Mouse (Mus musculus) myocyte (in vitro differentiated cells): ENCODE data around the gene Abhd12. TPM values are rescaled to one million over a fixed set of nuclear protein-coding genes. Genes with fewer than 3 reads are reported as not detected.
A peak's percentile ranks its signal among the peaks of the same experiment; 100 is the strongest.
"Not testable (repeated sequence)": the region's sequence is repeated elsewhere in the genome, so short reads cannot be mapped to it uniquely, and the experiment has no call there.

ENCODE experiments used
- H3K27me3 ChIP-seq: one replicate; pipeline ENCODE4 v1.6.1; 2011; ENCODE audit not compliant: control insufficient read depth, insufficient read depth, insufficient read length
- H3K36me3 ChIP-seq: one replicate; pipeline ENCODE4 v1.6.1; 2011; ENCODE audit not compliant: control insufficient read depth, insufficient read depth
- H3K4me2 ChIP-seq: one replicate; pipeline ENCODE4 v1.6.1; 2011; ENCODE audit warnings: low read depth, control low read depth
- H3K4me3 ChIP-seq: one replicate; pipeline ENCODE4 v1.5.1; 2011; ENCODE audit warnings: mild to moderate bottlenecking, control low read depth, moderate library complexity
- H3K79me2 ChIP-seq: one replicate; pipeline ENCODE4 v1.6.1; 2011; ENCODE audit not compliant: control insufficient read depth, insufficient read depth
- H3ac ChIP-seq: one replicate; pipeline ENCODE4 v1.6.1; 2011; ENCODE audit not compliant: control insufficient read depth, insufficient read length
- CEBPB ChIP-seq: IDR thresholded peaks from 2 replicates; pipeline ENCODE4 v1.6.1; 2011; ENCODE audit warnings: mild to moderate bottlenecking, moderate library complexity; ENCODE audit not compliant: poor library complexity, insufficient read depth, severe bottlenecking
- E2F4 ChIP-seq: IDR thresholded peaks from one replicate; pipeline ENCODE4 v1.6.1; 2011; ENCODE audit warnings: mild to moderate bottlenecking, control low read depth, moderate library complexity; ENCODE audit not compliant: insufficient read depth
- MAX ChIP-seq: IDR thresholded peaks from one replicate; pipeline ENCODE4 v1.6.1; 2011; ENCODE audit warnings: low read depth, mild to moderate bottlenecking, control low read depth
- MYOD1 ChIP-seq, 3 experiments: IDR thresholded peaks; one replicate each; pipeline ENCODE4 v1.6.1; 2011; ENCODE audit warnings: control low read depth in 2 of 3, low read depth in 2 of 3, mild to moderate bottlenecking in 2 of 3, moderate library complexity in 1 of 3; ENCODE audit not compliant: insufficient read length in 2 of 3, control insufficient read depth in 1 of 3
- MYOG ChIP-seq, 3 experiments: IDR thresholded peaks; one replicate each; pipeline ENCODE4 v1.6.1; 2011; ENCODE audit warnings: control low read depth in 2 of 3, low read depth in 2 of 3, mild to moderate bottlenecking in 2 of 3; ENCODE audit not compliant: insufficient read length in 2 of 3, control insufficient read depth in 1 of 3, insufficient read depth in 1 of 3
- POLR2A ChIP-seq: IDR thresholded peaks from one replicate; pipeline ENCODE4 v1.6.1; 2011; ENCODE audit warnings: low read depth, mild to moderate bottlenecking, control low read depth, moderate library complexity; ENCODE audit not compliant: insufficient read length
- POLR2AphosphoS2 ChIP-seq: IDR thresholded peaks from one replicate; pipeline ENCODE4 v1.6.1; 2011; ENCODE audit warnings: low read depth, control low read depth; ENCODE audit not compliant: insufficient read length
- REST ChIP-seq: IDR thresholded peaks from one replicate; pipeline ENCODE4 v1.6.1; 2011; ENCODE audit warnings: mild to moderate bottlenecking, control low read depth, moderate library complexity; ENCODE audit not compliant: insufficient read depth, insufficient read length
- SRF ChIP-seq: IDR thresholded peaks from one replicate; pipeline ENCODE4 v1.6.1; 2011; ENCODE audit warnings: low read depth; ENCODE audit not compliant: control insufficient read depth, insufficient read length
- TCF12 ChIP-seq: IDR thresholded peaks from one replicate; pipeline ENCODE4 v1.6.1; 2011; ENCODE audit warnings: mild to moderate bottlenecking, control low read depth; ENCODE audit not compliant: poor library complexity, insufficient read depth, severe bottlenecking
- TCF3 ChIP-seq: IDR thresholded peaks from one replicate; pipeline ENCODE4 v1.6.1; 2011; ENCODE audit warnings: low read depth, control low read depth; ENCODE audit not compliant: insufficient read length
- USF1 ChIP-seq: IDR thresholded peaks from one replicate; pipeline ENCODE4 v1.6.1; 2011; ENCODE audit warnings: low read depth, mild to moderate bottlenecking, control low read depth, moderate library complexity
- polyA plus RNA-seq: library from polyadenylated mRNA; unstranded; fragments of >200 nt; fragmentation: generic; extraction: Trizol; gene quantifications from one replicate; pipeline ENCODE4 v1.2.1, GENCODE M21; 2012; ENCODE audit warnings: missing spikeins

The Abhd12 gene
- 50.7 TPM for polyA plus RNA-seq

GRCm38 (mm10) chr2:150904272-150904935 lies at the start of gene Abhd12:
TSS of gene Abhd12 (minus strand) at chr2:150904741.
- H3K36me3 ChIP-seq: no peaks in the 10 kb centered on the region
- peak within 1 kb of the TSS; percentile 93 for H3K4me2 ChIP-seq
- TF ChIP-seq CEBPB (no peak), POLR2A (peak; percentile 95), POLR2AphosphoS2 (peak; percentile 93), USF1 (no peak), MYOD1 (IDR thresholded peaks at IDR 0.05; ENCODE audit: control insufficient read depth in 1 of 3, insufficient read length in 2 of 3, low read depth in 2 of 3) (no peak), TCF3 (no peak), REST (no peak), MYOG (IDR thresholded peaks at IDR 0.05; ENCODE audit: control insufficient read depth in 1 of 3, insufficient read depth in 1 of 3, insufficient read length in 2 of 3, low read depth in 2 of 3) (peak in 1 of 3 experiments; percentile 8), SRF (peak; percentile 51), TCF12 (no peak), MAX (no peak), E2F4 (no peak)
- H3K27me3 ChIP-seq: no peaks in the 10 kb centered on the region
- H3K79me2 ChIP-seq: peaks cover 25% of the 10 kb centered on the region
- peak within 1 kb of the TSS; percentile 84 for H3ac ChIP-seq
- H3K4me3 ChIP-seq: peak within 1 kb of the TSS; percentile 51

GRCm38 (mm10) chr2:150951201-150951600 lies 46.7 kb upstream of the Abhd12 start:
- H3K4me2 ChIP-seq: no peak overlapping the region
- no peak overlapping the region for H3K4me3 ChIP-seq
- no peaks in the 10 kb centered on the region for H3K27me3 ChIP-seq
- H3ac ChIP-seq: no peak overlapping the region
- H3K36me3 ChIP-seq: no peaks in the 10 kb centered on the region
- TF ChIP-seq REST (no peak), USF1 (no peak)
- H3K79me2 ChIP-seq: no peaks in the 10 kb centered on the region

GRCm38 (mm10) chr2:150950056-150950455 lies 45.5 kb upstream of the Abhd12 start:
- TF ChIP-seq CEBPB (no peak), USF1 (no peak), E2F4 (no peak), REST (no peak), POLR2AphosphoS2 (no peak), MYOG (IDR thresholded peaks at IDR 0.05; ENCODE audit: control insufficient read depth in 1 of 3, insufficient read depth in 1 of 3, insufficient read length in 2 of 3, low read depth in 2 of 3) (no peak), MYOD1 (IDR thresholded peaks at IDR 0.05; ENCODE audit: control insufficient read depth in 1 of 3, insufficient read length in 2 of 3, low read depth in 2 of 3) (no peak), TCF12 (no peak), TCF3 (no peak), POLR2A (no peak), MAX (no peak), SRF (no peak)
- Histone ChIP-seq H3K36me3 (no peaks in the 10 kb centered on the region), H3K4me2 (no peak overlapping the region), H3K4me3 (no peak overlapping the region), H3K79me2 (no peaks in the 10 kb centered on the region), H3ac (no peak overlapping the region), H3K27me3 (no peaks in the 10 kb centered on the region)

GRCm38 (mm10) chr2:150949652-150950051 lies 45.1 kb upstream of the Abhd12 start:
- TF ChIP-seq MAX (no peak), TCF3 (no peak), MYOG (IDR thresholded peaks at IDR 0.05; ENCODE audit: control insufficient read depth in 1 of 3, insufficient read depth in 1 of 3, insufficient read length in 2 of 3, low read depth in 2 of 3) (no peak), MYOD1 (IDR thresholded peaks at IDR 0.05; ENCODE audit: control insufficient read depth in 1 of 3, insufficient read length in 2 of 3, low read depth in 2 of 3) (no peak), CEBPB (no peak), USF1 (no peak)
- Histone ChIP-seq H3K4me2 (no peak overlapping the region), H3K79me2 (no peaks in the 10 kb centered on the region), H3ac (no peak overlapping the region), H3K27me3 (no peaks in the 10 kb centered on the region), H3K36me3 (no peaks in the 10 kb centered on the region), H3K4me3 (no peak overlapping the region)

- H3K79me2 ChIP-seq: no peaks in the 10 kb centered on the region
- no peak overlapping the region for H3ac ChIP-seq
- no peaks in the 10 kb centered on the region for H3K27me3 ChIP-seq
- no peak overlapping the region for H3K4me3 ChIP-seq
- TF ChIP-seq MYOD1 (IDR thresholded peaks at IDR 0.05; ENCODE audit: control insufficient read depth in 1 of 3, insufficient read length in 2 of 3, low read depth in 2 of 3) (no peak), SRF (no peak), POLR2A (no peak), USF1 (no peak), E2F4 (no peak), CEBPB (no peak), MYOG (IDR thresholded peaks at IDR 0.05; ENCODE audit: control insufficient read depth in 1 of 3, insufficient read depth in 1 of 3, insufficient read length in 2 of 3, low read depth in 2 of 3) (no peak)
- H3K36me3 ChIP-seq: no peaks in the 10 kb centered on the region
- no peak overlapping the region for H3K4me2 ChIP-seq
Observed at GRCm38 (mm10) chr2:150948786-150949185, 44.2 kb upstream of the Abhd12 start.

GRCm38 (mm10) chr2:150947880-150948611 lies 43.5 kb upstream of the Abhd12 start:
- H3K27me3 ChIP-seq, H3K4me3 ChIP-seq, H3K36me3 ChIP-seq, H3ac ChIP-seq, H3K79me2 ChIP-seq, H3K4me2 ChIP-seq: not testable (repeated sequence)

- H3K4me2 ChIP-seq, H3K79me2 ChIP-seq, H3K27me3 ChIP-seq, H3K36me3 ChIP-seq, H3K4me3 ChIP-seq, H3ac ChIP-seq: not testable (repeated sequence)
Observed at GRCm38 (mm10) chr2:150947341-150947740, 42.8 kb upstream of the Abhd12 start.
